ENCODE assay signal across 26 mouse cellular contexts in the genomic region with DNA sequence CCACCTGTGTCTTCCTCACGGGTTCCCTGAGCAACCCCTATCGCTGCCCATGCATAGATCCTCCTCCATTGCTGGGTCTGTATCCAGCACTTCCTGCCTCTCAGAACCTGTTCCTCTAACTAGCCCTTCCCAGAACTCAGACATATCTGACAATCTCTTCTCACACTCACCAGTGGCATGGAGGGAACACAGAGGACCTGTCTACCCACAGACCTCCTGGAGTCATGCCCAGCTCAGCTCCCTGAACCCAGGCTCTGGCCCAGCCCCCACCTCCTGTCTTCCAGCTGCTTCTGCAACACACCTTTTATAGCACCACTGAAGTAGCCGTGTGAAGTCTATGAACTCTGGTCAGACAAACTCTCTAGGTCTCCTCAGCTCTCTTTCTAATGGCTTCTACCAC.
DNase-seq lines count a peak whose midpoint lies in the region; ATAC-seq lines count a peak whose summit lies in the region.
"Had no signal": no experiment of that assay in that cellular context is flagged by ENCODE, and none has a peak within 500 bp of the region (broad histone marks: within the 10 kb centered on the region; RNA-seq: fewer than 3 reads in every experiment).

No protein-coding gene starts in this region.

- no peak overlapping the region for H3K9ac ChIP-seq in hindbrain, embryonic 16.5 days (ENCODE audit: low read depth, low read length)
- no peak overlapping the region for H3K9ac ChIP-seq in hindbrain, embryonic 12.5 days
- H3K9ac ChIP-seq: embryonic facial prominence, embryonic 15.5 days; forebrain, embryonic 13.5 days; intestine, embryonic 15.5 days; liver, embryonic 12.5 days; liver, postnatal 0 days; neural tube, embryonic 13.5 days had no signal

- no peaks in the 10 kb centered on the region for H3K27me3 ChIP-seq in hindbrain, embryonic 16.5 days (replicated peaks; ENCODE audit: control insufficient read depth, insufficient read depth, low read length)
- H3K27me3 ChIP-seq in hindbrain, embryonic 12.5 days, result no peaks in the 10 kb centered on the region
- H3K27me3 ChIP-seq: CH12.LX; embryonic facial prominence, embryonic 15.5 days; forebrain, embryonic 13.5 days; intestine, embryonic 15.5 days; liver, embryonic 12.5 days; neural tube, embryonic 13.5 days had no signal

- no peak overlapping the region for H3K27ac ChIP-seq in hindbrain, embryonic 16.5 days (ENCODE audit: low read depth, low read length)
- H3K27ac ChIP-seq in hindbrain, embryonic 12.5 days, result no peak overlapping the region
- H3K27ac ChIP-seq: embryonic facial prominence, embryonic 10.5 days; embryonic facial prominence, embryonic 15.5 days; forebrain, embryonic 13.5 days; intestine, embryonic 15.5 days; kidney, postnatal 0 days; liver, embryonic 12.5 days had no signal

- 87% methylated on average over 3 of the region's 3 CpGs for WGBS in hindbrain, embryonic 16.5 days
- 95% methylated on average over 3 of the region's 3 CpGs for WGBS in hindbrain, embryonic 12.5 days

- no peaks in the 10 kb centered on the region for H3K36me3 ChIP-seq in hindbrain, embryonic 16.5 days (ENCODE audit: control insufficient read depth, insufficient read depth, low read length)
- H3K36me3 ChIP-seq in hindbrain, embryonic 12.5 days, result no peaks in the 10 kb centered on the region
- H3K36me3 ChIP-seq: embryonic facial prominence, embryonic 10.5 days; embryonic facial prominence, embryonic 15.5 days; intestine, embryonic 15.5 days; liver, embryonic 12.5 days; neural tube, embryonic 13.5 days had no signal

- ATAC-seq in hindbrain, embryonic 16.5 days, result peak; percentile 48; the same call in 1 of the 2 replicates
- ATAC-seq in hindbrain, embryonic 12.5 days (ENCODE audit: low FRiP score), result no peak
- no peak for ATAC-seq in erythroblast, adult 5-6 weeks (replicated peaks; ENCODE audit: low FRiP score, poor library complexity, severe bottlenecking)
- ATAC-seq: activated CD4-positive, CD25-positive, alpha-beta regulatory T cell, adult 4 months; forebrain, embryonic 13.5 days; intestine, embryonic 15.5 days; liver, embryonic 12.5 days; liver, postnatal 0 days had no signal

- H3K4me1 ChIP-seq in hindbrain, embryonic 16.5 days (ENCODE audit: control insufficient read depth, insufficient read depth, low read depth, low read length), result peaks cover 5% of the 10 kb centered on the region
- peaks cover 9% of the 10 kb centered on the region for H3K4me1 ChIP-seq in hindbrain, embryonic 12.5 days
- H3K4me1 ChIP-seq: embryonic facial prominence, embryonic 15.5 days; intestine, embryonic 15.5 days had no signal

- no peak overlapping the region for H3K4me2 ChIP-seq in hindbrain, embryonic 16.5 days (ENCODE audit: low read length)
- no peak overlapping the region for H3K4me2 ChIP-seq in hindbrain, embryonic 12.5 days (replicated peaks)
- H3K4me2 ChIP-seq: embryonic facial prominence, embryonic 15.5 days; forebrain, embryonic 13.5 days; heart, embryonic 11.5 days; intestine, embryonic 15.5 days; liver, embryonic 12.5 days; midbrain, embryonic 11.5 days; neural tube, embryonic 13.5 days had no signal

- DNase-seq in adrenal gland, postnatal 14 days, result peak; percentile 25
- no peak for DNase-seq in adrenal gland, postnatal 25 days
- DNase-seq in cerebellum, adult 11 months, result peak; percentile 55
- DNase-seq in cerebellum, adult 9-10 months, result peak; percentile 73
- DNase-seq in ovary, adult 18-20 months (ENCODE audit: low spot score), result no peak
- DNase-seq: adrenal gland, adult 2 months; gastrocnemius, postnatal 14 days; heart, adult 18-20 months; kidney, postnatal 4 days; layer of hippocampus, postnatal 36 days; liver, postnatal 0 days; lung, postnatal 36 days had no signal

- H3K4me3 ChIP-seq in hindbrain, embryonic 16.5 days (ENCODE audit: low read length), result no peak overlapping the region
- H3K4me3 ChIP-seq in hindbrain, embryonic 12.5 days, result no peak overlapping the region
- H3K4me3 ChIP-seq: embryonic facial prominence, embryonic 10.5 days; embryonic facial prominence, embryonic 15.5 days; forebrain, embryonic 13.5 days; intestine, embryonic 15.5 days; liver, embryonic 12.5 days; neural tube, embryonic 13.5 days had no signal

- H3K9me3 ChIP-seq in hindbrain, embryonic 16.5 days (ENCODE audit: control insufficient read depth, low read length), result no peaks in the 10 kb centered on the region
- no peaks in the 10 kb centered on the region for H3K9me3 ChIP-seq in hindbrain, embryonic 12.5 days (replicated peaks)
- H3K9me3 ChIP-seq: embryonic facial prominence, embryonic 10.5 days; embryonic facial prominence, embryonic 15.5 days; forebrain, embryonic 13.5 days; intestine, embryonic 15.5 days; liver, embryonic 12.5 days; neural tube, embryonic 13.5 days had no signal

Comparison
In these comparisons a context has a peak if more than half of its experiments do, and no peak if none do; other contexts are left out.
1. DNase-seq: peak in adrenal gland, postnatal 14 days (single experiment), cerebellum, adult 11 months (single experiment) and cerebellum, adult 9-10 months (single experiment); none in adrenal gland, postnatal 25 days (single experiment) and ovary, adult 18-20 months (single experiment).